Mouse (Mus musculus) liver, adult 2 months (tissue): ENCODE measurements around the gene Klc4.

Source experiments
- CTCF ChIP-seq: fragments of 200-500 bp; IDR thresholded peaks from 2 replicates; pipeline ENCODE4 v1.5.1; 2011; ENCODE audit warnings: low read depth, low read length, control low read depth
- POLR2A ChIP-seq: fragments of 200-500 bp; IDR thresholded peaks from 2 replicates; pipeline ENCODE4 v1.6.1; 2011; ENCODE audit warnings: low read length, control low read depth; ENCODE audit not compliant: insufficient read depth; ENCODE audit errors: extremely low read depth

GRCm38 (mm10) chr17:46611316-46611715, 34.5 kb downstream of the Klc4 start:
- TF ChIP-seq CTCF, result no peak
- no peak for TF ChIP-seq POLR2A
